Mouse (Mus musculus) forebrain, postnatal 0 days (tissue): Measurements from ENCODE around the gene Ccdc32. TPM values are rescaled to one million over a fixed set of nuclear protein-coding genes. Genes with fewer than 3 reads are reported as not detected.

ENCODE experiments used
- ATAC-seq: fragments of 200-750 bp; cut with Nextera tagmentation; 2 replicates; pipeline ENCODE4 v1.8.0; 2017; ENCODE audit warnings: mild to moderate bottlenecking, moderate library complexity
- DNase-seq: peaks from one replicate; pipeline ENCODE4 v3.0.0-alpha.2; 2015
- H3K27ac ChIP-seq: fragments of 300-500 bp; sonication (generic); 2 replicates; pipeline ENCODE4 v1.5.1; 2014; ENCODE audit warnings: low read depth, mild to moderate bottlenecking, antibody characterized with exemption, low read length, moderate library complexity, mixed read lengths
- H3K27me3 ChIP-seq: fragments of 300-500 bp; sonication (generic); 2 replicates; pipeline ENCODE4 v1.6.1; 2014; ENCODE audit warnings: mild to moderate bottlenecking, low read length, mixed read lengths; ENCODE audit not compliant: insufficient read depth
- H3K36me3 ChIP-seq: fragments of 300-500 bp; sonication (generic); 2 replicates; pipeline ENCODE4 v1.6.1; 2014; ENCODE audit warnings: mild to moderate bottlenecking, moderate library complexity; ENCODE audit not compliant: insufficient read depth
- H3K4me1 ChIP-seq: fragments of 300-500 bp; sonication (generic); 2 replicates; pipeline ENCODE4 v1.6.1; 2014; ENCODE audit warnings: antibody characterized with exemption; ENCODE audit not compliant: insufficient read depth
- H3K4me2 ChIP-seq: fragments of 300-500 bp; sonication (generic); 2 replicates; pipeline ENCODE4 v1.6.1; 2014; ENCODE audit warnings: low read depth, mild to moderate bottlenecking, moderate library complexity
- H3K4me3 ChIP-seq: fragments of 300-500 bp; sonication (generic); 2 replicates; pipeline ENCODE4 v1.5.1; 2014; ENCODE audit warnings: low read depth, low read length, mixed read lengths
- H3K9ac ChIP-seq: fragments of 300-500 bp; sonication (generic); 2 replicates; pipeline ENCODE4 v1.6.1; 2014; ENCODE audit warnings: mild to moderate bottlenecking
- H3K9me3 ChIP-seq: fragments of 300-500 bp; sonication (generic); 2 replicates; pipeline ENCODE4 v1.6.1; 2016; ENCODE audit warnings: low read length
- CTCF ChIP-seq: sonication (generic); IDR thresholded peaks from 2 replicates; pipeline ENCODE4 v1.5.1; 2016; ENCODE audit warnings: antibody characterized with exemption, control low read depth, low read depth
- WGBS: fragments of 180-500 bp; shearing (Covaris S2); extraction: QIAGEN DNeasy Blood & Tissue Kit; methylation state at CpG from one replicate; pipeline ENCODE4 v1.1.7; 2014; 5-methylcytosine and 5-hydroxymethylcytosine counted together
- polyA plus RNA-seq: library from polyadenylated mRNA; unstranded; fragments of >200 nt; fragmentation: Nextera tagmentation; extraction: Ambion mirVana; gene quantifications from 2 replicates; pipeline ENCODE4 v1.2.1, GENCODE M21; 2015
- total RNA-seq: library from RNA; depleted of rRNA; stranded (reverse); fragments of >200 nt; gene quantifications from 2 replicates; pipeline ENCODE4 v1.2.3, GENCODE M21; 2014

The Ccdc32 gene
- total and polyA plus RNA-seq, 2 experiments from 2014 or later: 51.4 to 56.3 TPM

- H3K4me2 ChIP-seq: no peak overlapping the region
- H3K4me3 ChIP-seq: no peak overlapping the region
- no peaks in the 10 kb centered on the region for H3K4me1 ChIP-seq
- H3K9ac ChIP-seq: no peak overlapping the region
- no peaks in the 10 kb centered on the region for H3K27me3 ChIP-seq
- TF ChIP-seq CTCF: no peak
- WGBS: 82% methylated on average over 7 of the region's 7 CpGs
- peaks cover 14% of the 10 kb centered on the region for H3K36me3 ChIP-seq
- no peaks in the 10 kb centered on the region for H3K9me3 ChIP-seq
- no peak overlapping the region for H3K27ac ChIP-seq
- ATAC-seq (no peak), DNase-seq (no peak)
These were observed 14.2 kb downstream of the Ccdc32 start for GRCm38 (mm10) chr2:119014989-119015388.

DNA sequence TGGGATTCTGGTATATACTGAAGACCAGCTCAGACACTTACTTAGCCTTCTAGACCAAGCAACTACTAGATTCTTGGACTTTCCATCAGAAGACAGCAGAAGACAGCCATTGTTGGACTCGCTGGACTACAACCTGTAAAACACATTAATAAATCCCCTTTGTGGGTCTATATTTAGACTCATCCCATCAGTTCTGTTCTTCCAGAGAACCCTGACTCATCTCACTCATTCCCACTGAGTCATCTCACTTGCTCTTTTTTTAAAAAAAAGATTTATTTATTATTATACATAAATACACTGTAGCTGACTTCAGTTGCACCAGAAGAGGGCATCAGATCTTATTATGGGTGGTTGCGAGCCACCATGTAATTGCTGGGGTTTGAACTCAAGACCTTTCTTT lies 19.8 kb downstream of the Ccdc32 start:
- Histone ChIP-seq H3K4me1 (no peaks in the 10 kb centered on the region), H3K9ac (no peak overlapping the region), H3K36me3 (no peaks in the 10 kb centered on the region), H3K9me3 (no peaks in the 10 kb centered on the region), H3K4me2 (no peak overlapping the region), H3K4me3 (no peak overlapping the region), H3K27me3 (no peaks in the 10 kb centered on the region), H3K27ac (no peak overlapping the region)
- TF ChIP-seq CTCF: no peak
- 96% methylated on average over 2 of the region's 2 CpGs for WGBS
- ATAC-seq (no peak), DNase-seq (no peak)

GRCm38 (mm10) chr2:119006886-119007285 lies 22.3 kb downstream of the Ccdc32 start:
- Histone ChIP-seq H3K27me3 (no peaks in the 10 kb centered on the region), H3K27ac (no peak overlapping the region), H3K36me3 (no peaks in the 10 kb centered on the region), H3K4me2 (no peak overlapping the region), H3K9ac (no peak overlapping the region), H3K9me3 (no peaks in the 10 kb centered on the region), H3K4me1 (no peaks in the 10 kb centered on the region), H3K4me3 (no peak overlapping the region)
- ATAC-seq (no peak), DNase-seq (no peak)
- WGBS: 89% methylated on average over 7 of the region's 7 CpGs
- no peak for TF ChIP-seq CTCF

DNA sequence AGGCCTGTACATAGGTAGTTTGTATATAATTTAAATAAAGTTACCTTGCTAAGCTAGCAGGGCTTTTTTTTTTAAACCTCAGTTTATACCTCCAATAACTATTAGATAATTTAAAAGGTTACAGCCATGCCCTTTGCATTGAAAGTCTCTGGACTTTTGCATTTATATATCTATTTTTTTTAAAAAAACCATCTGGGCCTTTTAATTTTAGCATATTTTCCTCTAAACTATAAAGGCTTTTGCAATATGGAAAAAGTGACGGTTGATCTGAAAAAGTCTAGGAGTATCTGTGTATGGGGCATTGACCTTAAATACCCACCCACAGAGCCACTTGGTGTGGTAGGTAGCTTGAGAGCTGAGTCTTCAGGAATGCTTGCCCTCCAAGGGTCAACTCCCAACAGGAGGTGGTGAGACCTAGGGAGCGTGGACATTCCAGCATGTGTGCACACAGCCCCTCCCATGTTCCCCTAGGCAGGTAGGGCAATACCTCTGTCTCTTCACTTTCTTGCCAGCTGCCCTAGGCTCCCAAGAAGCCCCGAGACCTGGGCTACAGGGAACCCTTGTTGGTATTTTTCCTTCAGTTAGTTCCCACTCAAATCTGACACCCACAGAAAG lies 30.1 kb downstream of the Ccdc32 start:
- H3K27ac ChIP-seq: no peak overlapping the region
- peaks cover 7% of the 10 kb centered on the region; the same call in 1 of the 2 replicates for H3K4me1 ChIP-seq
- no peaks in the 10 kb centered on the region for H3K9me3 ChIP-seq
- no peak overlapping the region for H3K9ac ChIP-seq
- 70% methylated on average over 3 of the region's 3 CpGs for WGBS
- H3K4me3 ChIP-seq: no peak overlapping the region
- H3K4me2 ChIP-seq: no peak overlapping the region
- no peak for DNase-seq
- no peaks in the 10 kb centered on the region for H3K27me3 ChIP-seq
- H3K36me3 ChIP-seq: no peaks in the 10 kb centered on the region
- ATAC-seq: no peak
- TF ChIP-seq CTCF: no peak

GRCm38 (mm10) chr2:118998115-118998866 lies 30.9 kb downstream of the Ccdc32 start:
- TF ChIP-seq CTCF: no peak
- no peak overlapping the region for H3K27ac ChIP-seq
- DNase-seq: no peak
- no peaks in the 10 kb centered on the region for H3K27me3 ChIP-seq
- no peaks in the 10 kb centered on the region for H3K36me3 ChIP-seq
- H3K4me3 ChIP-seq: no peak overlapping the region
- no peaks in the 10 kb centered on the region for H3K9me3 ChIP-seq
- no peak overlapping the region for H3K9ac ChIP-seq
- H3K4me1 ChIP-seq: peaks cover 7% of the 10 kb centered on the region; the same call in 1 of the 2 replicates
- 77% methylated on average over 6 of the region's 6 CpGs for WGBS
- no peak for ATAC-seq
- H3K4me2 ChIP-seq: no peak overlapping the region

GRCm38 (mm10) chr2:118996798-118997105 lies 32.4 kb downstream of the Ccdc32 start:
- H3K9ac ChIP-seq: no peak overlapping the region
- DNase-seq (no peak), ATAC-seq (peak; percentile 33)
- H3K4me2 ChIP-seq: no peak overlapping the region
- no peaks in the 10 kb centered on the region for H3K36me3 ChIP-seq
- H3K27me3 ChIP-seq: no peaks in the 10 kb centered on the region
- no peak overlapping the region for H3K27ac ChIP-seq
- H3K9me3 ChIP-seq: no peaks in the 10 kb centered on the region
- H3K4me1 ChIP-seq: peaks cover 7% of the 10 kb centered on the region; the same call in 1 of the 2 replicates
- no peak for TF ChIP-seq CTCF
- no peak overlapping the region for H3K4me3 ChIP-seq
- 28% methylated on average over 1 of the region's 1 CpGs for WGBS

- DNase-seq (peak; percentile 45), ATAC-seq (peak; percentile 93)
- H3K27ac ChIP-seq: peak overlapping the region; percentile 50
- no peaks in the 10 kb centered on the region for H3K27me3 ChIP-seq
- TF ChIP-seq CTCF: 0 out of 2 replicates have a peak, but pooled peaks have one; percentile 6
- WGBS: 26% methylated on average over 16 of the region's 16 CpGs
- no peaks in the 10 kb centered on the region for H3K36me3 ChIP-seq
- H3K4me3 ChIP-seq: no peak overlapping the region
- no peak overlapping the region for H3K4me2 ChIP-seq
- peaks cover 7% of the 10 kb centered on the region; the same call in 1 of the 2 replicates for H3K4me1 ChIP-seq
- no peak overlapping the region for H3K9ac ChIP-seq
- no peaks in the 10 kb centered on the region for H3K9me3 ChIP-seq
These were observed 33.0 kb downstream of the Ccdc32 start for GRCm38 (mm10) chr2:118995919-118996797.
